Mouse (Mus musculus) CH12.LX (cell line): Measurements from ENCODE around the gene Mid1. TPM values are rescaled to one million over a fixed set of nuclear protein-coding genes. Genes with fewer than 3 reads are reported as not detected.

Experiments
- DNase-seq: peaks from one replicate; pipeline ENCODE4 v3.0.0-alpha.2; 2013; ENCODE audit errors: extremely low read depth
- H3K27ac ChIP-seq: 2 replicates; pipeline ENCODE4 v1.5.1; 2012; ENCODE audit warnings: low read depth, mild to moderate bottlenecking, control low read depth, moderate library complexity; ENCODE audit not compliant: insufficient read depth
- H3K27me3 ChIP-seq: replicated peaks from 2 replicates; pipeline ENCODE3; 2012; ENCODE audit warnings: inconsistent platforms
- H3K36me3 ChIP-seq, 2 experiments: replicated peaks in 1 of 2; 2 replicates each; pipeline versions ENCODE3 to v1.6.1; 2012; ENCODE audit warnings: inconsistent platforms in 1 of 2, low read length in 1 of 2, mild to moderate bottlenecking in 1 of 2, mixed read lengths in 1 of 2, moderate library complexity in 1 of 2; ENCODE audit not compliant: control insufficient read depth in 1 of 2, insufficient read depth in 1 of 2
- H3K4me1 ChIP-seq, 2 experiments: 2 replicates each; pipeline ENCODE4 v1.6.1; 2012; ENCODE audit warnings: inconsistent platforms in 1 of 2, moderate library complexity in 1 of 2; ENCODE audit not compliant: insufficient read depth in 2 of 2, control insufficient read depth in 1 of 2
- H3K4me2 ChIP-seq: 2 replicates; pipeline ENCODE4 v1.6.1; 2012; ENCODE audit warnings: low read depth, mild to moderate bottlenecking, control low read depth; ENCODE audit not compliant: poor library complexity, insufficient read depth, severe bottlenecking
- H3K4me3 ChIP-seq, 3 experiments: fragments of 150-350 bp in 1 of 3; sonication (generic) in 1 of 3; replicated peaks in 1 of 3; 2 replicates each; pipeline versions ENCODE3 to v1.5.1; 2011 to 2012; ENCODE audit warnings: low read depth in 2 of 3, low read length in 2 of 3, mild to moderate bottlenecking in 2 of 3, moderate library complexity in 2 of 3, control low read depth in 1 of 3, improper control_type of control experiment in 1 of 3, inconsistent platforms in 1 of 3, mixed read lengths in 1 of 3; ENCODE audit not compliant: poor library complexity in 1 of 3
- H3K79me2 ChIP-seq: replicated peaks from 2 replicates; pipeline ENCODE4 v1.6.1; 2012; ENCODE audit warnings: mild to moderate bottlenecking, moderate library complexity; ENCODE audit not compliant: control insufficient read depth, poor library complexity, insufficient read depth, severe bottlenecking; ENCODE audit errors: extremely low read depth
- H3K9ac ChIP-seq: 2 replicates; pipeline ENCODE4 v1.6.1; 2012; ENCODE audit warnings: low read depth, mild to moderate bottlenecking, control low read depth, moderate library complexity; ENCODE audit not compliant: insufficient read depth
- H3K9me3 ChIP-seq: replicated peaks from 2 replicates; pipeline ENCODE3; 2012; ENCODE audit warnings: low read length, inconsistent platforms, mixed read lengths
- BHLHE40 ChIP-seq: IDR thresholded peaks from 2 replicates; pipeline ENCODE4 v1.6.1; 2011; ENCODE audit warnings: mild to moderate bottlenecking, low read depth, low read length, improper control_type of control experiment
- CHD2 ChIP-seq: IDR thresholded peaks from 2 replicates; pipeline ENCODE4 v1.6.1; 2011; ENCODE audit warnings: low read length, improper control_type of control experiment
- CTCF ChIP-seq, 2 experiments: IDR thresholded peaks in 1 of 2; conservative IDR thresholded peaks in 1 of 2; 2 replicates each; pipeline ENCODE4 v1.5.1; 2011 to 2012; ENCODE audit warnings: low read depth in 2 of 2, low read length in 2 of 2, improper control_type of control experiment in 1 of 2, inconsistent platforms in 1 of 2, mild to moderate bottlenecking in 1 of 2, moderate library complexity in 1 of 2
- E2F4 ChIP-seq: IDR thresholded peaks from 2 replicates; pipeline ENCODE4 v1.6.1; 2011; ENCODE audit warnings: low read depth, low read length, improper control_type of control experiment; ENCODE audit not compliant: insufficient replicate concordance
- ELF1 ChIP-seq: IDR thresholded peaks from 2 replicates; pipeline ENCODE4 v1.6.1; 2014; ENCODE audit warnings: low read depth, mild to moderate bottlenecking, inconsistent platforms, low read length, improper control_type of control experiment
- ETS1 ChIP-seq: conservative IDR thresholded peaks from 2 replicates; pipeline ENCODE4 v1.6.1; 2012; ENCODE audit warnings: low read depth, mild to moderate bottlenecking, inconsistent platforms, low read length, improper control_type of control experiment, moderate library complexity
- MAZ ChIP-seq: IDR thresholded peaks from 2 replicates; pipeline ENCODE4 v1.6.1; 2012; ENCODE audit warnings: low read depth, mild to moderate bottlenecking, inconsistent platforms, low read length, improper control_type of control experiment, moderate library complexity
- MEF2A ChIP-seq: IDR thresholded peaks from 2 replicates; pipeline ENCODE4 v1.6.1; 2014; ENCODE audit warnings: low read depth, mild to moderate bottlenecking, inconsistent platforms, low read length, improper control_type of control experiment, borderline replicate concordance
- MXI1 ChIP-seq: IDR thresholded peaks from 2 replicates; pipeline ENCODE4 v1.6.1; 2011; ENCODE audit warnings: mild to moderate bottlenecking, low read depth, low read length, improper control_type of control experiment
- NELFE ChIP-seq: IDR thresholded peaks from 2 replicates; pipeline ENCODE4 v1.6.1; 2011; ENCODE audit warnings: low read depth, low read length, improper control_type of control experiment
- NRF1 ChIP-seq: IDR thresholded peaks from 2 replicates; pipeline ENCODE4 v1.6.1; 2014; ENCODE audit warnings: low read depth, mild to moderate bottlenecking, inconsistent platforms, low read length, improper control_type of control experiment, moderate library complexity
- PAX5 ChIP-seq: IDR thresholded peaks from 2 replicates; pipeline ENCODE4 v1.6.1; 2012; ENCODE audit warnings: low read length, inconsistent platforms, mixed read lengths
- RAD21 ChIP-seq: IDR thresholded peaks from 2 replicates; pipeline ENCODE4 v1.6.1; 2011; ENCODE audit warnings: low read depth, mild to moderate bottlenecking, low read length, improper control_type of control experiment, moderate library complexity
- RCOR1 ChIP-seq: conservative IDR thresholded peaks from 2 replicates; pipeline ENCODE4 v1.6.1; 2012; ENCODE audit warnings: low read depth, mild to moderate bottlenecking, inconsistent platforms, low read length, improper control_type of control experiment
- TBP ChIP-seq: conservative IDR thresholded peaks from 2 replicates; pipeline ENCODE4 v1.6.1; 2011; ENCODE audit warnings: low read depth, low read length, improper control_type of control experiment
- UBTF ChIP-seq: IDR thresholded peaks from 2 replicates; pipeline ENCODE4 v1.6.1; 2012; ENCODE audit warnings: low read depth, mild to moderate bottlenecking, inconsistent platforms, low read length, improper control_type of control experiment, moderate library complexity
- USF1 ChIP-seq: IDR thresholded peaks from 2 replicates; pipeline ENCODE4 v1.6.1; 2014; ENCODE audit warnings: low read depth, mild to moderate bottlenecking, inconsistent platforms, low read length, improper control_type of control experiment
- USF2 ChIP-seq: conservative IDR thresholded peaks from 2 replicates; pipeline ENCODE4 v1.6.1; 2011; ENCODE audit warnings: low read depth, low read length, improper control_type of control experiment
- ZC3H11A ChIP-seq: IDR thresholded peaks from 2 replicates; pipeline ENCODE4 v1.6.1; 2012; ENCODE audit warnings: low read depth, mild to moderate bottlenecking, inconsistent platforms, low read length, improper control_type of control experiment
- ZMIZ1 ChIP-seq: IDR thresholded peaks from 2 replicates; pipeline ENCODE4 v1.6.1; 2012; ENCODE audit warnings: low read depth, mild to moderate bottlenecking, inconsistent platforms, low read length, improper control_type of control experiment
- dilution Hi-C: fragments of 300-500 bp; cut with MboI; formaldehyde crosslinking; loops from 2 replicates; pipeline ENCODE4 v1.14.3; 2020; ENCODE audit warnings: low sequenced_read_pairs; ENCODE audit not compliant: extremely low pct_unique_long_range_greater_than_20kb, extremely low pct_ligation_motif_present
- in situ Hi-C: fragments of 300-500 bp; cut with MboI; formaldehyde crosslinking; loops from 3 replicates; pipeline ENCODE4 v1.14.3; 2019; ENCODE audit warnings: low sequenced_read_pairs, low pct_ligation_motif_present, low pct_unique_long_range_greater_than_20kb, mixed read lengths
- polyA plus RNA-seq: library from polyadenylated mRNA; unstranded; fragments of >175 nt; gene quantifications from 2 replicates; pipeline ENCODE4 v1.2.1, GENCODE M21; 2012; ENCODE audit warnings: low read depth; ENCODE audit not compliant: insufficient read length
- total RNA-seq, 2 experiments: library from RNA; depleted of rRNA; stranded (reverse); fragments of 300-350 nt in 1 of 2; fragments of >200 nt in 1 of 2; gene quantifications; 2 replicates each; pipeline ENCODE4 v1.2.3; 2012 to 2014

Gene Mid1
- total and polyA plus RNA-seq, 3 experiments: 3.3 to 15.0 (median 6.2) TPM

GRCm38 (mm10) chrX:169827720-169828119 is 142.7 kb downstream of the Mid1 start:
- dilution Hi-C loops: no loop called here
- H3K9me3 ChIP-seq: no peaks in the 10 kb centered on the region
- in situ Hi-C loops: no loop called here
- H3K4me3 ChIP-seq: no peak overlapping the region
- peaks cover 0 to 2% of the 10 kb centered on the region in 2 experiments; a peak in 1 of 4 replicates for H3K4me1 ChIP-seq
- no peak for DNase-seq
- H3K27me3 ChIP-seq: no peaks in the 10 kb centered on the region
- no peak overlapping the region for H3K9ac ChIP-seq
- no peak for TF ChIP-seq E2F4
- TF ChIP-seq TBP: no peak
- no peak for TF ChIP-seq USF2
- TF ChIP-seq RCOR1: no peak
- TF ChIP-seq UBTF: no peak
- no peak for TF ChIP-seq CHD2
- TF ChIP-seq MEF2A: no peak
- TF ChIP-seq RAD21: no peak
- TF ChIP-seq BHLHE40: no peak
- TF ChIP-seq PAX5: no peak
- TF ChIP-seq CTCF (conservative IDR thresholded peaks at IDR 0.05 in 1 of 2, IDR thresholded peaks at IDR 0.05 in 1 of 2; ENCODE audit: low read depth in 2 of 2, low read length in 2 of 2): no peak
- TF ChIP-seq ELF1: no peak
- TF ChIP-seq NELFE: no peak
- no peak for TF ChIP-seq NRF1
- TF ChIP-seq USF1: no peak
- TF ChIP-seq ZMIZ1: no peak
- no peak for TF ChIP-seq ETS1
- no peak for TF ChIP-seq MXI1
- TF ChIP-seq MAZ: no peak
- no peak overlapping the region; the same call in 1 of the 2 replicates for H3K4me2 ChIP-seq
- H3K27ac ChIP-seq: no peak overlapping the region
- H3K36me3 ChIP-seq: no peaks in the 10 kb centered on the region
- H3K79me2 ChIP-seq: no peaks in the 10 kb centered on the region

- no peaks in the 10 kb centered on the region for H3K27me3 ChIP-seq
- H3K9me3 ChIP-seq: no peaks in the 10 kb centered on the region
- in situ Hi-C loops: no loop called here
- dilution Hi-C loops: no loop called here
- H3K27ac ChIP-seq: no peak overlapping the region
- no peaks in the 10 kb centered on the region for H3K79me2 ChIP-seq
- H3K4me3 ChIP-seq: no peak overlapping the region
- TF ChIP-seq E2F4 (no peak), BHLHE40 (no peak), ZC3H11A (no peak)
- no peak overlapping the region; the same call in 1 of the 2 replicates for H3K4me2 ChIP-seq
- H3K36me3 ChIP-seq: no peaks in the 10 kb centered on the region
- DNase-seq: peak; percentile 0
- no peak overlapping the region for H3K9ac ChIP-seq
- peaks cover 0 to 2% of the 10 kb centered on the region in 2 experiments; a peak in 1 of 4 replicates for H3K4me1 ChIP-seq
Observed at GRCm38 (mm10) chrX:169828136-169828535, 143.1 kb downstream of the Mid1 start.
